Mouse (Mus musculus) limb, embryonic 15.5 days (tissue): Measurements from ENCODE around the gene Csrnp2. TPM values are rescaled to one million over a fixed set of nuclear protein-coding genes. Genes with fewer than 3 reads are reported as not detected.
A peak's percentile ranks its signal among the peaks of the same experiment; 100 is the strongest.
"Not testable (repeated sequence)": the region's sequence is repeated elsewhere in the genome, so short reads cannot be mapped to it uniquely, and the experiment has no call there.

Experiments used
- ATAC-seq: fragments of 200-750 bp; cut with Nextera tagmentation; 2 replicates; pipeline ENCODE4 v1.8.0; 2017; ENCODE audit warnings: low read depth, moderate TSS enrichment; ENCODE audit not compliant: insufficient number of reproducible peaks, low FRiP score, low TSS enrichment
- H3K27ac ChIP-seq: fragments of 300-500 bp; sonication (generic); 2 replicates; pipeline ENCODE4 v1.5.1; 2015; ENCODE audit warnings: moderate library complexity, mild to moderate bottlenecking, inconsistent platforms
- H3K27me3 ChIP-seq: fragments of 300-500 bp; sonication (generic); 2 replicates; pipeline ENCODE4 v1.6.1; 2015; ENCODE audit warnings: inconsistent platforms
- H3K36me3 ChIP-seq: fragments of 300-500 bp; sonication (generic); 2 replicates; pipeline ENCODE4 v1.6.1; 2015; ENCODE audit warnings: inconsistent platforms
- H3K4me1 ChIP-seq: fragments of 300-500 bp; sonication (generic); 2 replicates; pipeline ENCODE4 v1.6.1; 2015; ENCODE audit warnings: inconsistent platforms
- H3K4me2 ChIP-seq: fragments of 300-500 bp; sonication (generic); 2 replicates; pipeline ENCODE4 v1.6.1; 2015; ENCODE audit warnings: mild to moderate bottlenecking, inconsistent platforms
- H3K4me3 ChIP-seq: fragments of 300-500 bp; sonication (generic); 2 replicates; pipeline ENCODE4 v1.5.1; 2015; ENCODE audit warnings: mild to moderate bottlenecking, inconsistent platforms
- H3K9ac ChIP-seq: fragments of 300-500 bp; sonication (generic); 2 replicates; pipeline ENCODE4 v1.6.1; 2015; ENCODE audit warnings: inconsistent platforms
- H3K9me3 ChIP-seq: fragments of 300-500 bp; sonication (generic); 2 replicates; pipeline ENCODE4 v1.6.1; 2016; ENCODE audit warnings: inconsistent platforms
- WGBS: fragments of 180-500 bp; shearing (Covaris S2); methylation state at CpG from one replicate; pipeline ENCODE4 v1.1.7; 2015; 5-methylcytosine and 5-hydroxymethylcytosine counted together
- polyA plus RNA-seq: library from polyadenylated mRNA; unstranded; fragments of >200 nt; fragmentation: Nextera tagmentation; extraction: Ambion mirVana; gene quantifications from 2 replicates; pipeline ENCODE4 v1.2.1, GENCODE M21; 2015

Gene Csrnp2
- polyA plus RNA-seq, 1 experiment from 2014 or later, result 15.9 TPM

- no peak overlapping the region for H3K4me3 ChIP-seq
- H3K36me3 ChIP-seq, result peaks cover 80% of the 10 kb centered on the region
- 86% methylated on average over 11 of the region's 11 CpGs for WGBS
- H3K4me1 ChIP-seq, result no peaks in the 10 kb centered on the region
- ATAC-seq, result no peak
- H3K9me3 ChIP-seq, result no peaks in the 10 kb centered on the region
- H3K9ac ChIP-seq, result no peak overlapping the region
- H3K27me3 ChIP-seq, result no peaks in the 10 kb centered on the region
- H3K4me2 ChIP-seq, result no peak overlapping the region
- H3K27ac ChIP-seq, result no peak overlapping the region
Observed at GRCm38 (mm10) chr15:100510072-100510471, 14.8 kb upstream of the Csrnp2 start.

GRCm38 (mm10) chr15:100508454-100509167 lies 13.3 kb upstream of the Csrnp2 start:
- Histone ChIP-seq H3K9me3 (no peaks in the 10 kb centered on the region), H3K9ac (no peak overlapping the region)

GRCm38 (mm10) chr15:100499506-100499905 lies 4.2 kb upstream of the Csrnp2 start:
- H3K36me3 ChIP-seq, H3K9ac ChIP-seq, H3K4me1 ChIP-seq, H3K27me3 ChIP-seq, H3K9me3 ChIP-seq, H3K4me3 ChIP-seq, H3K4me2 ChIP-seq, ATAC-seq, H3K27ac ChIP-seq: not testable (repeated sequence)
- WGBS, result 73% methylated on average over 8 of the region's 8 CpGs

More at GRCm38 (mm10) chr15:100508454-100509167, 13.3 kb upstream of the Csrnp2 start:
- Histone ChIP-seq H3K4me3 (no peak overlapping the region), H3K4me1 (no peaks in the 10 kb centered on the region), H3K36me3 (peaks cover 76% of the 10 kb centered on the region), H3K27me3 (no peaks in the 10 kb centered on the region), H3K27ac (no peak overlapping the region), H3K4me2 (no peak overlapping the region)
- no peak for ATAC-seq
- 93% methylated on average over 13 of the region's 13 CpGs for WGBS

- H3K4me3 ChIP-seq, result peak overlapping the region; percentile 84
- H3K36me3 ChIP-seq, result no peaks in the 10 kb centered on the region
- ATAC-seq, result peak; percentile 74
- peak overlapping the region; percentile 97 for H3K27ac ChIP-seq
- WGBS, result under 1% methylated on average over 29 of the region's 29 CpGs
- peaks cover 35% of the 10 kb centered on the region for H3K4me1 ChIP-seq
- H3K9me3 ChIP-seq, result no peaks in the 10 kb centered on the region
- H3K27me3 ChIP-seq, result no peaks in the 10 kb centered on the region
- H3K4me2 ChIP-seq, result peak overlapping the region; percentile 70
- H3K9ac ChIP-seq, result peak overlapping the region; percentile 98
Observed at GRCm38 (mm10) chr15:100494647-100495046, 641 bp downstream of the Csrnp2 start.

- 74% methylated on average over 9 of the region's 9 CpGs for WGBS
- Histone ChIP-seq H3K9ac (no peak overlapping the region), H3K4me3 (no peak overlapping the region), H3K27ac (no peak overlapping the region), H3K36me3 (peaks cover 19% of the 10 kb centered on the region), H3K4me1 (peaks cover 40% of the 10 kb centered on the region), H3K27me3 (no peaks in the 10 kb centered on the region), H3K9me3 (no peaks in the 10 kb centered on the region), H3K4me2 (no peak overlapping the region)
- ATAC-seq, result no peak
Observed at GRCm38 (mm10) chr15:100491966-100492365, 3.3 kb downstream of the Csrnp2 start.

GRCm38 (mm10) chr15:100489263-100489662 lies 6.0 kb downstream of the Csrnp2 start:
- Histone ChIP-seq H3K36me3 (peaks cover 45% of the 10 kb centered on the region), H3K9ac (no peak overlapping the region), H3K27ac (no peak overlapping the region), H3K9me3 (no peaks in the 10 kb centered on the region), H3K4me1 (peaks cover 41% of the 10 kb centered on the region), H3K4me2 (no peak overlapping the region), H3K4me3 (no peak overlapping the region), H3K27me3 (no peaks in the 10 kb centered on the region)
- ATAC-seq, result no peak
- WGBS, result 84% methylated on average over 15 of the region's 15 CpGs

GRCm38 (mm10) chr15:100488297-100488696 lies 7.0 kb downstream of the Csrnp2 start:
- Histone ChIP-seq H3K36me3 (peaks cover 54% of the 10 kb centered on the region), H3K4me1 (peaks cover 31% of the 10 kb centered on the region)
- not testable (repeated sequence) for H3K9me3 ChIP-seq, H3K4me3 ChIP-seq, H3K27me3 ChIP-seq, H3K4me2 ChIP-seq, ATAC-seq, H3K9ac ChIP-seq, H3K27ac ChIP-seq
- 82% methylated on average over 1 of the region's 1 CpGs for WGBS

- H3K27me3 ChIP-seq, result no peaks in the 10 kb centered on the region
- ATAC-seq, result no peak
- H3K36me3 ChIP-seq, result peaks cover 66% of the 10 kb centered on the region
- no peak overlapping the region for H3K4me2 ChIP-seq
- H3K27ac ChIP-seq, result no peak overlapping the region
- H3K9ac ChIP-seq, result no peak overlapping the region
- H3K4me1 ChIP-seq, result peaks cover 19% of the 10 kb centered on the region
- 85% methylated on average over 2 of the region's 2 CpGs for WGBS
- no peak overlapping the region for H3K4me3 ChIP-seq
- no peaks in the 10 kb centered on the region for H3K9me3 ChIP-seq
Observed at GRCm38 (mm10) chr15:100487050-100487449, 8.2 kb downstream of the Csrnp2 start.

GRCm38 (mm10) chr15:100486450-100486849 lies 8.8 kb downstream of the Csrnp2 start:
- Histone ChIP-seq H3K9me3 (no peaks in the 10 kb centered on the region), H3K4me2 (no peak overlapping the region), H3K4me1 (peaks cover 16% of the 10 kb centered on the region), H3K36me3 (peaks cover 72% of the 10 kb centered on the region), H3K9ac (no peak overlapping the region), H3K4me3 (no peak overlapping the region), H3K27ac (peak overlapping the region; percentile 17; the same call in 1 of the 2 replicates), H3K27me3 (no peaks in the 10 kb centered on the region)
- 70% methylated on average over 7 of the region's 7 CpGs for WGBS
- ATAC-seq, result no peak

- no peaks in the 10 kb centered on the region for H3K27me3 ChIP-seq
- H3K9me3 ChIP-seq, result no peaks in the 10 kb centered on the region
- ATAC-seq, result no peak
- peaks cover 14% of the 10 kb centered on the region for H3K4me1 ChIP-seq
- peaks cover 81% of the 10 kb centered on the region for H3K36me3 ChIP-seq
- H3K4me3 ChIP-seq, result no peak overlapping the region
- no peak overlapping the region for H3K4me2 ChIP-seq
- WGBS, result 79% methylated on average over 3 of the region's 3 CpGs
- H3K27ac ChIP-seq, result no peak overlapping the region
- H3K9ac ChIP-seq, result no peak overlapping the region
Observed at GRCm38 (mm10) chr15:100485576-100485975, 9.7 kb downstream of the Csrnp2 start.

GRCm38 (mm10) chr15:100478925-100479324 lies 16.4 kb downstream of the Csrnp2 start:
- no peaks in the 10 kb centered on the region for H3K9me3 ChIP-seq
- H3K27me3 ChIP-seq, result no peaks in the 10 kb centered on the region
- no peaks in the 10 kb centered on the region for H3K4me1 ChIP-seq
- H3K4me3 ChIP-seq, result no peak overlapping the region
- H3K4me2 ChIP-seq, result no peak overlapping the region
- H3K27ac ChIP-seq, result peak overlapping the region; percentile 61; the same call in 1 of the 2 replicates
- 67% methylated on average over 4 of the region's 4 CpGs for WGBS
- peaks cover 95% of the 10 kb centered on the region for H3K36me3 ChIP-seq
- H3K9ac ChIP-seq, result no peak overlapping the region
- ATAC-seq, result no peak

GRCm38 (mm10) chr15:100478351-100478750 lies 16.9 kb downstream of the Csrnp2 start:
- Histone ChIP-seq H3K27ac (peak overlapping the region; percentile 61), H3K4me2 (no peak overlapping the region), H3K27me3 (no peaks in the 10 kb centered on the region), H3K36me3 (peaks cover 95% of the 10 kb centered on the region), H3K9ac (no peak overlapping the region), H3K4me1 (no peaks in the 10 kb centered on the region), H3K9me3 (no peaks in the 10 kb centered on the region), H3K4me3 (no peak overlapping the region)
- WGBS, result 73% methylated on average over 10 of the region's 10 CpGs
- ATAC-seq, result no peak
